Mouse (Mus musculus) small intestine, adult 2 months (tissue): Measurements from ENCODE around the gene Zfp446.

Experiments
- CTCF ChIP-seq: fragments of 200-500 bp; IDR thresholded peaks from 2 replicates; pipeline ENCODE4 v1.5.1; 2012; ENCODE audit warnings: low read depth, mild to moderate bottlenecking, control low read depth, inconsistent platforms, low read length, moderate library complexity, mixed read lengths; ENCODE audit not compliant: insufficient replicate concordance, insufficient read length; ENCODE audit errors: extremely low read depth
- POLR2A ChIP-seq: fragments of 200-500 bp; IDR thresholded peaks from 2 replicates; pipeline ENCODE4 v1.6.1; 2012; ENCODE audit warnings: low read depth, mild to moderate bottlenecking, control low read depth, inconsistent platforms, low read length, moderate library complexity

- no peak for TF ChIP-seq CTCF
- TF ChIP-seq POLR2A: no peak
Measured at GRCm38 (mm10) chr7:13032541-13032940, 54.9 kb downstream of the Zfp446 start.
